Mouse (Mus musculus) G1E-ER4 (cell line): Measurements from ENCODE around the gene Bcl9. TPM values are rescaled to one million over a fixed set of nuclear protein-coding genes. Genes with fewer than 3 reads are reported as not detected.

Source experiments
- GATA1 ChIP-seq: IDR thresholded peaks from one replicate; pipeline ENCODE4 v1.8.0; 2012; ENCODE audit warnings: low read length, inconsistent platforms
- polyA plus RNA-seq: library from polyadenylated mRNA; stranded (reverse); fragments of >175 nt; gene quantifications from 2 replicates; pipeline ENCODE4 v1.2.3, GENCODE M21; 2012

The Bcl9 gene
- polyA plus RNA-seq, 1 experiment: 9.0 TPM

DNA sequence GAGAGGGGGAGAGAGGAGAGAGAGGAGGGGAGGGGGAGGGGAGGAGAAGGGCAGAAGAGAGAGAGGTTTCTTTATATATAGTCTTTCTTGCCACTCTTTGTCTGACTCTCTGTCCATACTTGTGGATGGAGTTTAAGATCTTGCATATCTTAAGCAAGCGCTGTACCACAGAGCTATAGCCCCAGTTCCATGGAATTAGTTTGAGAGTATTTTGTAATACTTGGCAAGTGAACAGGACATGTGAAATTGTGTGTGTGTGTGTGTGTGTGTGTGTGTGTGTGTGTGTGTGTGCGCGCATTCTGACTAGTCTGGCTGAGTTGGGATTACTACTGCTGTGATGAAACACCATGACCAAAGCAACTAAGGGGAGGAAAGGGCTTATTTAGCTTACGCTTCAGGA lies 8.2 kb upstream of the Bcl9 start:
- no peak for TF ChIP-seq GATA1

DNA sequence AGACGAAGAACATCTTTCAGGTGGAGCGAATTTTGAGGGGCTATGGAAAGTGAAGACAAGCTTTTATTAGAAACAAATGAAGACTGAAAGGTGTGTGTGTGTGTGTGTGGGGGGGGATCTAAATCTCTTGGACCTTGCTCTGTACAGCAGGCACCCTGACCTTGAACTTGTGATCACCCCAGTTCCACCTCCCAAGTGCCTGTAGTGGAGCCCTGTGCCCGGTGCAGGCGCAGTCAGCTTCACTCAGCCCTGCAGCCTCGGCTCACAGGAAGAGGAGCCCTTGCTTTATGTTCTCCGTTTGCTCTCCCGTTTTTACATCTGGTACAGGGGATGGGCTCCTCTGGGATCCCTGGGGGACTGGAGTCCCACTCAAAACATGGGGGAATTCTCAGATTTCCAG lies 3.9 kb upstream of the Bcl9 start:
- no peak for TF ChIP-seq GATA1

DNA sequence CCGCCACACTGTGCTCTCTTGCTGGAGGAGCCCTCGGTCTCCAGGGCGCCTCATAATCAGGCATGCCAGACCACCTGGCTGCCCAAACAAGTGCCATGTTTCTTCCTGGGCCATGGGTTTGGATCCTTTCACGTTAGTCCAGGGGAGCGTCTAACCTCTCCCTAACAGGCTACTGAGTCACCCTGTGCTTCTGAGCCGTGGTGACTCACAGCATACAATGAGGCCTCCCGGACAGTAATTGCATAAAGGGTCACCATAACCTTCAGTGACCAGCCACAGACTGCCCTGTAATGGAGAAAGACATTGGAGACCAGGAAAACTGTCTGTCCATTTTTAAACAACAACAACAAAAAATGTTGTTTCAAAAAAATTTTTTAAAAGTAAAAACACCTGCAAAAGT lies 2.7 kb upstream of the Bcl9 start:
- TF ChIP-seq GATA1: no peak

DNA sequence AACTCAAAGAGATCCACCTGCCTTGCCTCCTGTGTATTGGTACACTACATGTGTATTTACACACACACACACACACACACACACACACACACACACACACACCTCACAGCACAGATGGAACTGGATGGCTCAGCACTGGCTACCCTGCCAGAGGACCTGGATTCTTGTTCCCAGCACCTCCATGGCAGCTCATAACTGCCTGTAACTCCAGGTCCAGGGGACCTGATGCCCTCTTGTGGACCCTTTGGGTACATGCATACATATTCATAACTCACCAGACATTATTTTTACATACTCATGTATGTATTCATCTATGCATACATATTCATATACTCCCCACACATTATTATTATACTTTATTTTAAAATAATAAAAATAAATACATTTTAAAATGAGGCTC lies 2.2 kb upstream of the Bcl9 start:
- TF ChIP-seq GATA1: no peak

DNA sequence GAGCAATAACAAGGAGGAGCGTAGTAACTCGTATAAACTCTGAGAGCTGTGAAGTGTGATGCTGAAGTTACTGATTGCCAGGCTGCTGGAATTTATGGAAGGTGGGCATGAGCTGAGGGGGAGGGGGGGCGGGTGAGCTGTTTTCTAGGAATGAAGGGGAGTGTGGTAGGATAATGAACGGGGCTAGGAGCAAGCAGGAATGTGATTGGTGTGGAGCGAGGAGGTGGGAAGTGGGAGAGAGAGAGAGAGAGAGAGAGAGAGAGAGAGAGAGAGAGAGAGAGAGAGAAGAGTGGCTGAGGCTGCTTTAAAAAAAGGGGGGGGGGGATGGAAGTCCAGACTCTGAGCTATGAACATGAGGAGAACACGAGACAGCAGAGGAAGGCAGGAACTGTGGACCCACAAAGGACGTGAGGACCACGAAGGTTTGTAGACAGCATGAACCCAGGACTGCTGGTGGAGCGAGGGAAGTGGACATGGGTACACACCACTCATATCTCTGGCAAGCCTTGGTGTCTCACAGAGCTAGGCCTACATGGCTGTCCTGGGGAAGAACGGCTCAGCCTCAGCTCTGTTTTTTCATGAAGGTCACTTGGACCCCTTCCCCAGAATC lies 1.2 kb upstream of the Bcl9 start:
- TF ChIP-seq GATA1: no peak

DNA sequence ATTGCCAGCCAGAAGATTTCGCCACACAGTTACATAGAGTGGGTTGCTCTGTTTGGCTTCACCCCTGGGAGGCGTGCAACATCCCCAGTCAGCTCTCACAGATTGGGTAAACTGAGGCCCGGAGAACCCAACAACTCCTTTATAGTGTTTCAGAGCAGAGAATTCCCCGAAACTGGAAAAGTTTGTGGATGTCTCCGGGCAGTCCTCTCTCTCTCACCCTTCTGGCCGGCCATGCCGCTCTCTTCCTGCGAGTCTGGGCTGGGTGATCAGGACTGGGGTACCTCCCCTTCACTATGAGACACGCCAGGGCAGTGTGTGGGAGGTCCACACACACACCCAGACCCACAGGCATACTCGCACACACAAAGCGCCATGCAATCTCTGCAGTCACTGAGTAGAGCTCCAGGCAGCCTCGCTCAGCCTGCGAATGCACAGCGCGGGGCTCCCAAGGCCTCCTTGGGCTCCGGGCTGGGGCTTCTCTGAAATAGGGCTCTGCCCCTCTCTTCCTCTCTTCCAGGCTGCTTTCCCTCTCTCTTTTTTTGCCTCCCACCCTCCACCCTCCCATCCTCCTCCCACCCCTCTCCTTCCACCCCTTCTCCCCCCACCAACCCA lies 670 bp downstream of the Bcl9 start:
- TF ChIP-seq GATA1: no peak

DNA sequence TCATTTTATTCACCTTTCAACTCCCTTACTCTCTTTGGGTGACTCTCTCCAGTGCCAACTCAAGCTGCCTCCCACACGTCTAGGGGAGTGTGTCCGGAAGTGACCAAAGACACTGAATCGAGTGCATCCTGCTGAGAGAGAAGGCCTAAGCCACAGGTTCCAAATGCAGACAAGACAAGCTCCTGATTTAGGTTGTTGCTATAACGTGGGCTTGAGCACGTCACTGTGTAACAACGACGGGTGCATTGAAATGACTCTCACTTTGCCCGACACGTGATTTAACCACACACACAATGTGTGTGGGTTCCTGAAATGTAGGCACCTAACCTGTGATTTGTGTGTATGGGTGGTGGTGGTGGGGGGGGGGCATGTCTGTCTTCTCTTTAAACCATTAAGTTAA lies 3.4 kb downstream of the Bcl9 start:
- TF ChIP-seq GATA1: no peak

DNA sequence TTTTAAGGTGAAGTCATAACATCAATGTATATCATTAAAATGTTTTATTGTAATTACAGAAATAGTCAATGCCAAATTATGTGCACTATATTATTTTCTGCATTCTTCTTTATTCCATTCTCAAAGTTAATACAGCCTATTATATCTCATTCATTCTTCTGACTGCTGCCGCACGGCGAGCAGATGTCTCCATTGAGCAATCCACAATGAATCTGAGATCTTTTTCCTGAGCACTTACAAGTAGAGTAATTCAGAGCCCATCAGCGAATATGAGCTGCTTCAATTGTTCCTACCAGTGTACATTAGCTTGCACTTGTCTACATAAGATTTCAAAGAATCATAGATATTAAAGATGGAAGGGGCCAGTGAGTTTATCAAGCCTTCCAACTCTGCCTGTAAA lies 12.8 kb downstream of the Bcl9 start:
- no peak for TF ChIP-seq GATA1

DNA sequence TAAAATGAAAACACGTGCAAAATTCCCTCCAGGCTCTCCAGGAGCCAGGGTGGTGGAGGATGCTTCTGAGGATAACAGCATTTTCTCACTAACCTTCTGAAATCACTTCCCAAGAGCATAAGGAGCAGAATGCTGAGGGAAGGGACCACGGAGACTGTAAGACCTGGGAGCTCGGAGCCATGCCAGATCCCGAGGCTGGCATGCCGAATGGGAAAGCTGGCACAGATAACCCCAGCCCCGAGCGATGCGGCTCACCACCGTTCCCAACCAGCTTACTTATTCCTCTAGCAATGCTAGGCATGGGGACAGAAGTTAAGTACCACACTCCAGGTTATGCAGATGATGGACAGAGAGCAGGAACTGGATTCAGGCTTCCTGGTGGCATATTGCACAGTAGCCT lies 13.7 kb downstream of the Bcl9 start:
- TF ChIP-seq GATA1: no peak

DNA sequence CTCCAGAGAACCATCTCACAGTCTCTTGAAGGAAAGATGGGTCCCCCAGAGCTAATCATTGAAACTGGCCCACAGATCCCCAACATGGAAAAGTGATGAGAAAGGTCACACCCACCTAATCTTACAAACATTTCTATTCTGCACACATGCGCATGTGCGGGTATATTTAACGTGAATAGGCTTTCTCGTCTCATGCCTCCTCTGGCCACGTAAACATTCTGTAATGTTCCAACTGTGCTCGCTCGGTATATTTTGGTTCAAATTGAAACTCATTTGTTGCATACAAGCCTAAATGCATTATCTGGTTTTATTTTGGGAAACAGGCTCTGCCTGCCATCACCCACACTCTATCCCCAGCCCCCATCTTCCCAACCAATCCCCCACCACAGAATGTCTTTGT lies 16.3 kb downstream of the Bcl9 start:
- no peak for TF ChIP-seq GATA1

DNA sequence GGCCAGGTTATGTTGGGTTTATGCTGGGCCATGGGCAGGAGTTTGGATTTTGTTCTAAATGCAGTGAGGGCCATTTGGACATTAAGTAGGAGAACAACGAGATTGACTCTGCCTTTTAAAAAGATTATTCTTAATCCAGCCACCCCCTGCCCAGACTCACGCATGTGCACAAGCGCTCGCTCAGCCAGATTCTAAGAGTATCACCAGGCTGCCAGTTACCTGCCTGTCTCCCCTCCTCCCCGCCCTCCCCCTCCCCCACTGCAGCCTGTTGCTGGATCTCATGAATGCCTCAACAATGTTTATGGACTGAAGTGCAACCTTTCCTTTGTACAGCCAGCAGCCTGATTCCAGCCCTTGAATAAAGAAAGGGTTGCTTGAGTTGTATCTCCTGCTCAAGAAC lies 22.0 kb downstream of the Bcl9 start:
- TF ChIP-seq GATA1: no peak

DNA sequence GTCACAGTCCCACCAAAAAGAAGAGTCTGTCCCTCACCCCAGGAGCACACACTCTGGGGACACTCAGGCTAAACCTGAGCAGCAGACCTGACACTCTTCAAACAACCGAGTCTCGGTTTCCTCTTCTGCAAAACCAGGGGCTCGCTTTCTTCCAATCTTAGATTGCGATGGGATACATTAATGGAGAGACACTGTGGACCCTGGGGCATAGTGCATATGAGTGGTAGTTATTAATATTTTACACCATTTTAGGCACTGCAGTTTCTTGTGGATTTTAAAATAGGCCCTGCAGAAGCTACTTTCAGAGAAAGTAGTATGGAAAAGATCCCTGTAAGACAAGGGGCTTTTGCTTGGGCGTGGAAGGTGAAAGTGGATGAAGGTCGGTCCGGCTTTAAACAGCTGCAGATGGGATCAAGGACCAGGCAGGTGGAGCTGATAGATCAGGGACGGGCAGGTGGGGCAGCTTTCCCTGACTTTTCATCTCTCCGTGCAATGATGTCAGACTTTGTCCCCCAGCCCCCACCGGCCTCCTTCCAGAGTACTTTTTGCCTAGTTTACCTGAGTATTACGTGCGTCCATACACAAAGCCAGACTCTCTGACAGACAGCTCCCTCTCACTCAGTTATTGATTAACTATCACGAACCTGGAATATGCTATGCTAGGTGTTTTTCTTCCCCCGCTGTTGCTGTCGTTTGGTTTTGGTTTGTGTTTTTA lies 23.0 kb downstream of the Bcl9 start:
- TF ChIP-seq GATA1: no peak

DNA sequence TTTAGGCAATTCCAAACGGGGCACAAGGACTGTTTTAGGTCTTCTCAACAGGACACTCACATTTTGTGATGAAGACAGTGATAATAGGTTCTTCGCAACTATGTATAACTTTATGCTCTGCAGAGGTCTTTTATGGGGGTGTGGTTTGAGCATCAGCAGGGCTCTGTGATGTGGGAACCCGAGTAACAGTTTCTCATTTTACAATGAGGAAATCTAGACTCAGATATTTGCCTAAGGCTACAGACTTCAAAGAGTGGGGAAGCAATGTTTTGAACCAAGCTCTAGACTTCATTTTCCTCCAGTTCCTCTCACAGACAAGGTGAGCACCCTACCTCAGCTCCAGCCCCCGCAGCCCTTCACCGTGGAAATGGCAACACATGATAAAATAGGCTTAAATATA lies 23.8 kb downstream of the Bcl9 start:
- TF ChIP-seq GATA1: no peak

DNA sequence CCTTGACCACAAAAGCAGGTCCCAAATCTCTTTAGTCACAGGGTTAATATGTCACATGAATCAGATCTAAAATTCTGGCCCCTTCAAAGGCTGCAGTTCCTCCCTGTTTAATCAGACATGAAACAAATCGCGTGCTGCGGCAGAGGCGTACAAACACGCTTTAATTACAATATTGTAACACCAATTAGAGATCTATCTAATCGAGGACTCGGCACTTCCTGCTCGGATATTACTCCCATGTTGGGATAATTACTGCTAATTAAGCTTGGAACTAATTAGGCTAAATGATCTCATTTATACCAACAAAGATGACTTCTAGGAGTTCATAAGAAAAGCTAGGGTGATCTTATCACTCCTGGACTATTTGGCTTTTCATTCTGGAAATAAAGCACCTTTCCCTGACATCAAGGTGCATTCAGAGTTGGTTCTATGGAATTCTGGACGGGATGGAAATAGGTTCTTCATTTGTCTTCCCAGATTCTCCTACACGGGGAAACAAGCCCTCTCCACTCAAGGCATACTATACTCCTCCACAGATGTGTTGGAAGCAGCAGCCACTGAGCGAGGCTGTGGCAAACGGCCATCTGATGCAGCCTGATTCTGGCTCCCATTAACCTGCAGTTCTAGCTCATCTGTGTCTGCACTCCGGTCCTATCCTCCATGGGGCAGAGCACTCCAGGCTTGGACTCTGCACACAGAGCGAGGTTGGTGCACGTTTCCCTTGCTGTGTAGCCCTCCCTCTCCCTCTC lies 31.9 kb downstream of the Bcl9 start:
- TF ChIP-seq GATA1: no peak

DNA sequence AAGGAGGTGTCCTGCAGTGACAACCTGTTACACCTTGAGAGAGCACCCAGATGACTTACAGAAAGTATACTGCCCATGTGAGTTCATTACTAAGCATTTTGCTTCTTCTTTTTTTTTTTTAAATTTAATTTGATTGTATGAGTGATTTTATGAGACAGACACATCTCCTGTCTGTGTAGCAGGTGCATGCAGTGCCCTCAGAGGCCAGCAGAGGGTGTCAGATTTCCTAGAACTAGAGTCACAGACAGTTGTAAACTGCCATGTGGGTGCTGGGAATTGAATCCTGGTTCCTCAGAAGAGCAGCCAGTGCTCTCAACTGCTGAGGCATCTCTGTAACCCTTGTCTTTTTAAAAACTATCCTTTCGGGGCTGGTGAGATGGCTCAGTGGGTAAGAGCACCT lies 35.5 kb downstream of the Bcl9 start:
- no peak for TF ChIP-seq GATA1

DNA sequence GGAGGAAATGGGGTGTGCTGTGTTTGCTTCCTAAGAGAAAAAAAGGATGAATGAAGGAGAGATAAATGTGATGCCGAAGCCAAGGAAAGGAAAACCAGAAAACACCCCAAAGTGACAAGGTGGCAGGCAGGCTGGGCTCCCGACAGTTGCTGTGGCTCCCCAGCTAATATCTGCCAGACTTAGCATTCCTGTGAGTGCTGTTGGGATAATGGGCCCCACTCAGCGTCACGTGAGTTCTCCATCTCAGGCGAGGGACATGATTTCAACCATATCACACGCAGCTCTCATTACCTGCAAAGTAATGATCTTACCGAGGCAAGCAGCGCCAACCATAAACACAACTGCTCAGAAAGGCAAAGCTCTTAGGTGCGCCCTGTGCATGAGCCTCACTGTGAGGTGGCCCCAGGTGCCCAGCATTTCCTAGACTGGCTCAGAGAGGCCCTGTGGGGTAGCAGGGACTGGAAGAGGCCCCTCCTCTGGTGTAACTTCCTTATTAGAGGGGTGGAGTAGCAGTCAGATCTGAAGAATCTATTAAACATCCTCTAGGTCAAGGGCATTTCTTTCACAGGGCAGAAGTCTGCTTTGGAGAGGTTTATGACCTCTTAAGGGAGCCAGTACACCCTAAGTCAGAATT lies 41.9 kb downstream of the Bcl9 start:
- TF ChIP-seq GATA1: no peak
